Mouse (Mus musculus): ENCODE measurements around the gene Btbd17.

The Btbd17 gene

GRCm38 (mm10) chr11:114803990-114804389 lies 8.2 kb upstream of the Btbd17 start:
- DNase-seq (ENCODE audit: extremely low read depth, low read depth): no peak

DNA sequence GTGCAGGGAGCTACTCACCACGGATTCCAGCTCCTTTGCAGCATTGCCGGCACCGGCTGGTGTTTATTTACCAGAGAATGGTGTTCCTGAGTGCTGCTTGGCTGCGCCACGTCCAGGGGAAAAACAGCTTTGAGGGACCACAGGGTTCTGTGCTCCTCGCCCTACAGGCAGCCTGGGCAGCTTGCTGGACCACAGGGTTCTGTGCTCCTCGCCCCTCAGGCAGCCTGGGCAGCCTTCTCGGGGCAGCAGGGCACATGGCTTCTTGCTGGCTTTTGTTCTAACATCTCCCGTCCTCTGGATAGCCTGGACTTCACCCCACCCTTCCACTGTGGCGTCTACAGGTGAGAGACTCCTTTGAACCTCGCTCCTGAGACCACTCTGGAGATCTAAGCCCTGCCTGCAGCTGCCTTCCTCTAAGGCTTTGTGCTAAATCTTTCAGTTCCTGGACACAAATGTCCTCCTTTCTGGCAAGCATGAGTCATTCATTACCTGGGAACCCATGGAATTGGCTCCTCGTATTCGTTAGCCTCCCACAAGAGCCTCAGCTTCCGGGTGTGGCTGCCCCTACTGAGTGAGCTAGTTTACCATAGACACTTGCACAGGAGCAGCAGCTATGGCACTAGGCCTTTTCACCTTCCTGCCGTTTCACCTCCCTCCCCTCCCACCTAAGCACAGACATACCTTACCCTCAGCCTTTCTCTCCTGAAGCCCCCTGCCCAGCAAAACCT lies 7.0 kb upstream of the Btbd17 start:
- DNase-seq (ENCODE audit: extremely low read depth, low read depth): no peak

GRCm38 (mm10) chr11:114801906-114802305 lies 6.2 kb upstream of the Btbd17 start:
- no peak for DNase-seq (ENCODE audit: extremely low read depth, low read depth)

GRCm38 (mm10) chr11:114798624-114799023 lies 2.9 kb upstream of the Btbd17 start, which contains the start of gene Gpr142:
TSS of gene Gpr142 (plus strand) at chr11:114798924.
- DNase-seq (ENCODE audit: extremely low read depth, low read depth): no peak

DNA sequence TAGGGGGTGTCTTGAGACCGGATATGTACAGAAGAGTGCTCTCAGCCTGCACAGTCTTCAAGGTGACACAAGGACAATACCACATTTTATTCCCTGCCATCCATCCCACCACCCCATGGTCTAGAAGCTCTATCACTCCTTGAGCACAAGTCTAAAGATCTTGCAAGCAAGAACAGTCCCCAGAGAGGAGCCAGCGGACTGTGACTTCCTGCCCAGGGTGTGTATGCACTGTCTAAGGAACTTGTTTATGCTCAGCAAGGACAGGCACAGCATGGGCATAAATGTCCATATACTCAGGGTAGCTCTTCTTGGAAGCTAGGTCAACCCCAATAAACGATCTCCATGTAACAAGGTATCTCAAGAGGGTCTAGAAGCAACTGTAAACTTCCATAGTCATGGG lies 2.2 kb upstream of the Btbd17 start:
- no peak for DNase-seq (ENCODE audit: extremely low read depth, low read depth)

DNA sequence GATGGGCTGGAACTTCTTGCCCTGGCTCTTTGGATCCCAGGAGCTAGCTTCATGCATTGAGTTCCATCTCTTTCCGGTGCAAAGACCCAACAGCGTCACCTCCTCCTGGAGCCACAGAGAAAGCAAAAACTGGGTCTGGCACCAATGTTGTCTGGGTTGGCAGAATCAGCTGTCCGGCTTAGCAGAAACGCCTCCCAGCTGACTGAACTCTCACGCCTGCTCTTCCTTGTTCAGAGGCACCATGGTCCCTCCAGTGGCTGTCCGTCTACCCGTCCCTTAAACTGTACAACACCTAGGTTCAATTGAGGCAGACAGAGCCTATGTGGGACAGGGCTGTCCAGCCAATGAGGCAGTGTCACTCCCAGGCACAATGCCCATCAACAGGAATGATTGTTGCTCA lies 1.4 kb upstream of the Btbd17 start:
- DNase-seq (ENCODE audit: extremely low read depth, low read depth): no peak

GRCm38 (mm10) chr11:114795231-114795746 lies 456 bp downstream of the Btbd17 start:
- no peak for DNase-seq (ENCODE audit: extremely low read depth, low read depth)

GRCm38 (mm10) chr11:114794691-114795090 lies 1.1 kb downstream of the Btbd17 start:
- no peak for DNase-seq (ENCODE audit: extremely low read depth, low read depth)

DNA sequence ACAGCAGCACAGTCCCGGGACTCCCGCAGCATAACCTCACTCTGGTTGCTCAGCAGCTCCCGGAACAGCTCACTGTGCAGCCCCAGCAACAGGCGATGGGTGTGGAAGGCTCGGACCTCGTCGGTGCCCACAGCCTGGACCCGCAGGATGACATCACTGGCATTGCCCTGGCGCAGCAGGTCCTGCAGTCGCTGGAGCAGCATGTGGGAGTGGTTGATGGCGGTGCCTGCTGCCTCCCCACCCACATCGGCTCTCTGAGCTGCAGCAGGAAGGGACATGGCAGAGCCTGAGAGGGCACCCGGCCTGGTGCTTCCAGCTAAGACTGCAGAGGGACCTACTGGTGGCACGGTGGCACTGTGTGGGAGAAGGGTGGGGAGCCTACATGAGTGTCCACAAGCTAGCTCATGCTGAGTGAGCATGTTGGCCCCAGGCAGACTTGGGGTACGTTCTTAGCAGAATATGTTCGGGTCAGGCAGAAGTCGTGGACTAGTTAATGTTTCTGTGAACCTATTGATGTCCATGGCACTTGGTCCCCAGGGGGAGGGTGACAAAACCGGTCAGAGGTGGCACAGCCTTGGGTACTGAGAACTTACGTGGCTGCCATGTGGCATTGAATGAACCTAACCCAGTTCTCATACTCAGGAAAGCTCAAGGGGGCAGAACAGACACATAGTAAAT lies 1.7 kb downstream of the Btbd17 start:
- DNase-seq (ENCODE audit: extremely low read depth, low read depth): no peak

DNA sequence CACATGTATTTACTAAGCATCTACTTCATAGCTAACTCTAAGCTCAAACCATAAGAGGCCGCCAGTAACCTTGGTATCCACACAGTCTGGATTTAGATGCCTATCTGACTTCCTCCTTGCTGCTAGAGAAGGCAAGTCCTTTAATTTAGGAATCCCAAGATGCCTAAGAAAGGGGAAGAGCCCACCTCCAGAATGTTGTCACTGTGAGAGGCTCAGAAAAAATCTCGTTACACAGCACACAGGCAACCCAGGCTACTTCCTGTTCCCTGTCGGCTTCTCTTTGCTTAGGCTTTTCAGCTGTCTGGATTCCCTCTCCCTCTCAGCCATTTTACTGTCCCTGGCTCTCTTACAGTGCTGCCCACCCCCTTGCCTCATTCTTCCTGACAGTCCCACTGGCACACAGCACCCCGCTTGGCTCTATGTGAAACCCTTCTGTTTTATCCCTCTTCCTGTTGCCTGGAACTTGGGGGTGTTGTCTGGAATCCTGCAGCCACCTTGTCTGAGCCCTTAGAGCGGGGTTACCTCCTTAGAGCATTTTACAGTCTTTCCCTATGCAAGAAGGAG lies 2.7 kb downstream of the Btbd17 start:
- DNase-seq (ENCODE audit: extremely low read depth, low read depth): no peak

DNA sequence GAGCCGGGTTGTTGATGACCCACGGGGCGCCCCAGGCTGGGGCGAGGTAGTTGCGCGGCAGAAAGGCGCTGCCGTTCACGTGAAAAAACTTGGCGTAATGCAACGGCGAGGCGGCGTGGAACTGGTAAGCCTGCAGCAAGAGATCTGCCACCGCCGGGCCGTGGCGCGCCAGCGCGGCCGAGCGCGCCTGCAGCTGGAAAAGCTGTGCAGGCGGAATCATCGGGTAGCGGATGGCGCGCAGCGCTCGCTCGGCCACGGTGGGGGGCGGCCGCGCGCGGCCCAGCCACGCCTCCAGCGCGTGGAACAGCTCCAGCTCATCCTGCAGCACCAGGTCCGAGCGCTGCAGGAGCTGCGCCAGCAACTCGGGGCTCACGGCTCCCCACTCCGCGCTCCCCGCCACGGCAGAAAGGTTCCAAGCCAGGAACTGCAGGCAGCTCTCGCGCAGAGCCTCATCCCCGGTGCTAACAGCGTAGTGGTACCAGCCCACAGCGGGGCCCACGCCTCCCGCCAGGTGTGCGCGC lies 3.8 kb downstream of the Btbd17 start:
- no peak for DNase-seq (ENCODE audit: extremely low read depth, low read depth)

DNA sequence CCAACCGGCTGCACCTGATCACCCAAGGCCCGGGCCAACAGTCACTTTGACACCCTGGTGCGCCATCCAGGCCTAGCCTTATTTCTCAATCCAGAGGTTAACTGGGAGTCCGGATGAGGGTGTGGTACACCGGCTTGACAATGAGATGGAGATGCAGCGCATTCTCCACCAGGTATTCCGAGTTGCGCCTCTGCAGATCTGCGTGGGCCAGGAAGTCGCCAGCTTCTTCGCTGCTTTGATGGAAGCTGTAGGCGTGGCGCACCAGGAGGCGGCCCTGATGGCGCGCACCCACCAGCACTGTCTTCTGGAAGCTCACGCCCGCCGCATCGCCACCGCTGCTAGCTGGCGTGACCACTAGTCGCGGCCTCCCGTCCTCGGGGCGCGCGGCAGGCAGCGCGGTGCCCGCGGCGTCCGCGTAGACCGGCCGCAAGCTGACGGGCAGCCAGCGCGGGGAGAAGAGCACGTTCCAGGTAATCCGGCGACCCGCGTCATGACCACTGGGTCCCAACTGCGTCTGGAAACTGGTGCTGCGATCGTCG lies 4.3 kb downstream of the Btbd17 start:
- DNase-seq (ENCODE audit: extremely low read depth, low read depth): no peak

DNA sequence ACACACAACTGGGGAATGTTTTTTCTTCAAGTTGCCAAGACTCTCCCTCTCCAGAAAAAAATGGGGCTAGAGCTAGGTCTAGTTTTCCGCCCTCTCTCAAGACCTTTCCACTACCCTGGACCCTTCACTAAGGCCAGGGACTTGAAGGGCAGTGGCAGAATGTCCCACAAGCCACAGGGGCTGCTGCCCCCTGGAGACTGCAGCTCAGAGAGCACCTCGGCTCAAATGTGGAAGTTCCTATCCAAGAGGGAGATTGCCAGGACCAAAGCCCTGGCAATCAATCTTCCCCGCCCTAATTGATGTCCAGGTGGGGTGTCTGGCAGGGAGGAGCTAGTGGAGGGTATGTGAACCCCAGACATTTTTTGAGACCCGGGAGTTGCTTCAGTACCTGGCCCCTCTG lies 4.9 kb downstream of the Btbd17 start:
- no peak for DNase-seq (ENCODE audit: extremely low read depth, low read depth)

DNA sequence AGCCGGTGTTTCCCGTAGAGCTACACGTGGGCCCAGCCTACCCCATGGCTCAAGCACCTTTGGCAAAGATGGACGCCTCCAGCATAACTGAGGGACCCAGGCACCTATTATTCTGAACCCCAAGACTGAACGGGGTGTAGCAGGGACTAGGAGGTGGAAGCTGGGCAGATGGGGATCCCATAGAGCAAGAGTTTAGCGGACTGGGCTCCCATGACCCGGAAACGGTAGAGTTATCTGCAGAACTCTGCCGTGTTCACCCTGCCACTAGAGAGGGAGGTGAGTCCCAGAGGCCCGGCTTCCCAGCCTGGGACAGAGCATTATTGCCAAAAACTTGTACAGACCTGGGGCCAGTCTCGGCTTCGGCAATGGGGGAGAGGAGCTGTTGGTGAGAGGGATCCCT lies 5.6 kb downstream of the Btbd17 start:
- no peak for DNase-seq (ENCODE audit: extremely low read depth, low read depth)

DNA sequence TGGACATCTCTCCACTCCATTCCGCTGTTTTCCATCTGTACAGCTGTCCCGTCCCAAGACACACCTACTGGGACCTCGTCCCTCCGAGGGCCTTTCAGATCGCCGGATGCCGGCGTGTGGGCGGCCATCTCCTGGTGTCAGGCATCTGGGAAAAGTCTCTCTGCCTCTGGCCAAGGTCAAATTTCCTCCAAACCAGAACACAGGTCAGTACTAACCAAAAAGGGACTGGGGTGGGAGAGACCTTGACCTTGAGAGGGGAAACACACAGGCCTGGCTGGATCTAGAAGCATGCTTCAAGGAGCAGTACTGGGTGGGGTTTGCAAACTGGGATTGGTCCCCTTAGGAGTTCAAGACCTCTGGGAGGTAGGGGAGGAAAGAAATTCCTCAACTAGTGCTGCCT lies 6.0 kb downstream of the Btbd17 start:
- DNase-seq (ENCODE audit: extremely low read depth, low read depth): no peak

- DNase-seq (ENCODE audit: extremely low read depth, low read depth): no peak
Measured at GRCm38 (mm10) chr11:114789061-114789714, 6.6 kb downstream of the Btbd17 start.

DNA sequence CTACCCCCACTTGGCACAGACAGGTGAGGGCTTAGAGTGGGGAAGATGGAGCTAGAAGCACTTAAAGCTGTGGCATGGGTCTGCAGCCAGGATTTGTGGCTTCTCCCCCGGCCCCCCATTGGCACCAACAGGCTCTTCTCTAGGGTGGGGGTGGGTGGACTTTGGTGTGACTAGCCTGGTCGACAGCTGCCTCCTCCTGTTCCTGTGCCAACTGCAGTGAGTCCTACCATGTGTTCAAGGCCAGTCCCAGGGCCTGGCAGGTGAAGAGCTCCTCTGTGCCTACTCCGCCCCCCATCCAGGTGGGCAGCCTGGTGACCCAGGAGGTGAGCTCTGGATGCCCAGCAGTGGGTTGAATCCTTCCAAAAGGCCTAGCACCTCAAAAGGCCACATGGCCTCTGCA lies 8.1 kb downstream of the Btbd17 start:
- no peak for DNase-seq (ENCODE audit: extremely low read depth, low read depth)

DNA sequence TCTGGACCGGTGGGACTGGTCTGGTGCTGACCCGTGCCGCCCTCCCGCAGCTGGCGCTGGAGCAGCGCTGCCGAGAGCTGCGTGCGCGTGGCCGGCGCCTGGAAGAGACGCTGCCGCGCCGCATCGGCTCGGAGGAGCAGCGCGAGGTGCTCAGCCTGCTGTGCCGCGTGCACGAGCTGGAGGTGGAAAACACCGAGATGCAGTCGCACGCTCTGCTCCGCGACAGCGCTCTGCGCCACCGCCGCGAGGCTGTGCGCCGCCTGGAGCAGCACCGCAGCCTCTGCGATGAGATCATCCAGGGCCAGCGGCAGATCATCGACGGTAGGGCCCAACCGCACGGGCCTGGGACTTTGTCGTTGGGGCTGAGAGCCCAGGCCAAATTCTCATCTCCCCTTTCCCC lies 9.4 kb downstream of the Btbd17 start:
- no peak for DNase-seq (ENCODE audit: extremely low read depth, low read depth)

DNA sequence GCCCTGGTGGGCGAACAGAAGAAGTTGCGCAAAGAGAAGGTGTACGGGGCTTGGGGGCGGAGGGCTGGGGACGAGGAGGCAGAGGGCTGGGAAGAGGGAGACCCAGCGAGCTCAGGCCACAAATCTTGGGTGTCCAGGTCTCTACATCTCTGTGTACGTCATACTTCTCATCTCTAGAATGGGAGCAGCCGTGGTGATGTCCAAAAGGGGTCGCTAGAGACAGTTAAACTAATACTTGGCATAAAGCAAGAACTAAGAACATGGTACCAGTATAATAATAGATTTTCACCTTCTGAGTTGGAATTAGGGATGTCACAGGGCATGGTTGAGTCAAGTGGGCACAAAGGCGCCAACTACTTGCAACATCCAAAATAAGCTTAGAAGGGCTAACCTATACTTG lies 9.9 kb downstream of the Btbd17 start:
- no peak for DNase-seq (ENCODE audit: extremely low read depth, low read depth)

GRCm38 (mm10) chr11:114780076-114780475 lies 15.7 kb downstream of the Btbd17 start:
- no peak for DNase-seq (ENCODE audit: extremely low read depth, low read depth)

GRCm38 (mm10) chr11:114771896-114772295 lies 23.8 kb downstream of the Btbd17 start:
- no peak for DNase-seq (ENCODE audit: extremely low read depth, low read depth)

DNA sequence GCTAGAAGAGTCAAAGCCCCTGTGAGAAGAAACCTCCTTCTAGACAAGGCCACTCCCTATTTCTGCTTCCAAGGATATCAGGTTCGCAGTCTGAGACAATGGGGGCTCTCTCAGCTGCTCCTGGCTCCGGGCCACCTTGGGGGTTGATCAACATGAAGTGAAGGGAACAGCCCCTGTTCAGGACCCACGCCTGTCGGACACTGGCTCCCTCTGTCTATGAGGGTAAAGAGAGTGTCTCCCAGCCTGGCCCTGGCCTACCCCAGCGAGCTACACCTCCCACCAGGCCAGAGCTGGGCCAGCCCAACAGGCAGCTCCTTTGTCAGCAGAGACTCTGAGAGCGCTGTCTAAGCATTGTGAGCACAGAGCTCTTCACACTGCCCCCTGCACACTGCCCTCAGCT lies 25.8 kb downstream of the Btbd17 start:
- no peak for DNase-seq (ENCODE audit: extremely low read depth, low read depth)
